Mouse (Mus musculus): ENCODE measurements around the gene H2-M10.6. TPM values are rescaled to one million over a fixed set of nuclear protein-coding genes. Genes with fewer than 3 reads are reported as not detected.
"Not testable (repeated sequence)": the region's sequence is repeated elsewhere in the genome, so short reads cannot be mapped to it uniquely, and the experiment has no call there.

Gene H2-M10.6
- polyA plus RNA-seq, 1 experiment from 2014 or later: not detected

DNA sequence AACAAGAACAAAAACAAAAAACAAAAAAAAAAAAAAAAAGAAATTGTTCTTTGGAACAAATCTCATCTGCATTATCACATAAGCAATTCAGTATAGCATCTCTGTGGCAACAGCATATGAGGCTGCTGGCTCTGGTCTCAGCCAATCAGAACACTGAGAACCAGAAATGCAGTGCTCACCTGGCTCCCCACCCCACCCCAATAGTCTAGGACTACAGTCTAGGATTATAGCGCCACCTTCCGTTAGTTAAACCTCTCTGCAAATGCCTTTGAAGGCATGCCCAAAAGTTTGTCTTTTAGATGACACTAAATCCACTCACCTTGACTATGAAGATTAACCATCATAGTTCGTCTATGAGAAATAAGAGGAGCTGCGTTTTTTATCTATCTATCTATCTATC lies 13.6 kb downstream of the H2-M10.6 start:
- H3K27ac ChIP-seq: no peak overlapping the region
- no peaks in the 10 kb centered on the region for H3K27me3 ChIP-seq
- ATAC-seq (ENCODE audit: low read depth) (peak; percentile 43; the same call in 1 of the 2 replicates), DNase-seq (no peak)
- H3K4me2 ChIP-seq: no peak overlapping the region
- WGBS (ENCODE audit: insufficient replicate concordance): 20% methylated on average over 4 of the region's 4 CpGs
- H3K36me3 ChIP-seq: no peaks in the 10 kb centered on the region
- H3K9me3 ChIP-seq (replicated peaks): no peaks in the 10 kb centered on the region
- no peak overlapping the region for H3K9ac ChIP-seq
- no peaks in the 10 kb centered on the region; the same call in 1 of the 2 replicates for H3K4me1 ChIP-seq (replicated peaks)
- H3K4me3 ChIP-seq (replicated peaks): no peak overlapping the region

DNA sequence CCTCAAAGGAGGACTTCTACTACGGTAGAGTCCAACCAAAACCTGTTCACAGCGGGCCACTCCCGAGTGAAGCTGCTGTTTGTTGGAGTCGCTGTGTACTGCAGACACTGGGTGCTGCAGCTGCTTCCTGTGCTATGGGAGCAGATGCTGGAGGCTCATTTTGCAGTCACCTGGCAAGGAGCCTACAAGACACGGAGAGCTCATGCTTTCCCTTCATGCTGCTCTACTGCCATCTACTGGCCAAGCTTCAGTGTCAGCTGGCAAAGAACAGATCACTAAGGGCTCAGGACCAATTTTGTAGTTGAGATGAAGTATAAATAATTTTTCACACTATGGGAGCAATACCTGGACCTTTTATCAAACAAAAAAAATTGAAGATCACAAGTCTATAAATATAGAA lies 14.0 kb downstream of the H2-M10.6 start:
- not testable (repeated sequence) for H3K36me3 ChIP-seq; H3K27ac ChIP-seq; H3K4me2 ChIP-seq; H3K9ac ChIP-seq; H3K9me3 ChIP-seq (replicated peaks); H3K4me3 ChIP-seq (replicated peaks); H3K4me1 ChIP-seq (replicated peaks); H3K27me3 ChIP-seq
- ATAC-seq (ENCODE audit: low read depth): peak; percentile 62
- 19% methylated on average over 5 of the region's 5 CpGs for WGBS (ENCODE audit: insufficient replicate concordance)
- peak; percentile 52 for DNase-seq

DNA sequence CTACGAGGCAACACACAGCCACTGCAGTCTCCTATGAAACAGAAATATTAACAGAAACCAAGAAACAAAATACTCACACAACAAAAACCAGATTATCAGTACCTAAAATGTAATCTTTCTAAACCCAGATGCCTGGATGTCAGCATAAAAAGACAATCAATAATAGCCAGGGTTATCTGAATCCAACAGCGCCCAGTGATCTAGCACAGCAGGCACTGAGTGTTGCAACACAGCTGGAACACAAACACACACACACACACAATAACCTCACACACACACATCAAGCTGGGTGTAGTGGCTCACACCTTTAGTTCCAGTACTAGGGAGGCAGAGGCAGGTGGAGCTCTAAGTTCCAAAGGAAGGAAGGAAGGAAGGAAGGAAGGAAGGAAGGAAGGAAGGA lies 16.5 kb downstream of the H2-M10.6 start:
- Histone ChIP-seq H3K27ac (no peak overlapping the region), H3K36me3 (no peaks in the 10 kb centered on the region), H3K27me3 (no peaks in the 10 kb centered on the region), H3K4me2 (no peak overlapping the region), H3K4me1 (replicated peaks) (no peaks in the 10 kb centered on the region; the same call in 1 of the 2 replicates), H3K9me3 (replicated peaks) (no peaks in the 10 kb centered on the region), H3K4me3 (replicated peaks) (no peak overlapping the region), H3K9ac (no peak overlapping the region)
- DNase-seq (no peak), ATAC-seq (ENCODE audit: low read depth) (peak; percentile 50; the same call in 1 of the 2 replicates)
- 40% methylated on average over 2 of the region's 2 CpGs for WGBS (ENCODE audit: insufficient replicate concordance)

DNA sequence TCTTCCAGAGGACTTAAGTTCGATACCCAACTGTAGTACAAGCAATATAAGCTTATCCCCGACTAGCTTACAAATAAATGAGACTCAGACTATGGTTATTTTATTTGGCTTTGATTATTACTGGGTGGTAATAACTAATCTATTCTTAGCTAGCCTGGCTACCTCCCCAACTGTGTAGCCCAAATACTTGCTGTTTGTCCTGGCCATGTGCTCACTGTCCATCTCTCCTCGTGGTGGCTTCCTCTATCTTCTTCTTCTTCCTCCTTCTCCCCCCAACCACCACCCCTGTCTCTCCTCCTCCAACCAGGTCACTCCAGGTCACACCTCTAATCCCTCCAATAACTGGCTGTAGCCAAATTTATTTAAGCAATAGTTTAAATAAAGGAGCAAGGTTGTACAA lies 18.5 kb downstream of the H2-M10.6 start:
- Histone ChIP-seq H3K9me3 (replicated peaks) (no peaks in the 10 kb centered on the region), H3K27ac (no peak overlapping the region), H3K4me2 (no peak overlapping the region), H3K4me1 (replicated peaks) (no peaks in the 10 kb centered on the region; the same call in 1 of the 2 replicates), H3K9ac (no peak overlapping the region), H3K27me3 (peaks cover 6% of the 10 kb centered on the region; the same call in 1 of the 2 replicates), H3K4me3 (replicated peaks) (no peak overlapping the region), H3K36me3 (no peaks in the 10 kb centered on the region)
- DNase-seq (no peak), ATAC-seq (ENCODE audit: low read depth) (no peak)
- 54% methylated on average over 3 of the region's 3 CpGs for WGBS (ENCODE audit: insufficient replicate concordance)

DNA sequence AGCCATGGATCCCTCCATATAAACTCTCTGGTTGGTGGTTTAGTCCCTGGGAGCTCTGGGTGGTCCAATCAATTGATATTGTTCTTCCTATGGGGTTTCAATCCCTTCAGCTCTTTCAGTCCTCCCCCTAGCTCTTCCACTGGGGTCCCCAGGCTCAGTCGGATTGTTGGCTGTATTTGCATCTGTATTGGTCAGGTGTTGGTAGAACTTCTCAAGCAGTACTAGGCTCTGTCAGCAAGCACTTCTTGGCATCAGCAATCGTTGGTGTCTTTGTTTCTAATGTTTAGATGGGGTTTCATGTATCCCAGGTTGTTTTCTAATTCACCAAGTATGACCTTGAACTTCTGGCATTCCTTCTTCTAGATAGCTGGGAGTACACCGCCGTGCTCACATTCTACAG lies 20.7 kb downstream of the H2-M10.6 start:
- no peak for DNase-seq
- H3K4me3 ChIP-seq (replicated peaks): no peak overlapping the region
- peaks cover 6% of the 10 kb centered on the region; the same call in 1 of the 2 replicates for H3K27me3 ChIP-seq
- WGBS (ENCODE audit: insufficient replicate concordance): 45% methylated on average over 4 of the region's 4 CpGs
- ATAC-seq (ENCODE audit: low read depth): no peak
- H3K9me3 ChIP-seq (replicated peaks): no peaks in the 10 kb centered on the region
- H3K36me3 ChIP-seq: no peaks in the 10 kb centered on the region
- H3K4me2 ChIP-seq: no peak overlapping the region
- no peak overlapping the region for H3K27ac ChIP-seq
- peaks cover 16% of the 10 kb centered on the region for H3K4me1 ChIP-seq (replicated peaks)
- no peak overlapping the region for H3K9ac ChIP-seq

DNA sequence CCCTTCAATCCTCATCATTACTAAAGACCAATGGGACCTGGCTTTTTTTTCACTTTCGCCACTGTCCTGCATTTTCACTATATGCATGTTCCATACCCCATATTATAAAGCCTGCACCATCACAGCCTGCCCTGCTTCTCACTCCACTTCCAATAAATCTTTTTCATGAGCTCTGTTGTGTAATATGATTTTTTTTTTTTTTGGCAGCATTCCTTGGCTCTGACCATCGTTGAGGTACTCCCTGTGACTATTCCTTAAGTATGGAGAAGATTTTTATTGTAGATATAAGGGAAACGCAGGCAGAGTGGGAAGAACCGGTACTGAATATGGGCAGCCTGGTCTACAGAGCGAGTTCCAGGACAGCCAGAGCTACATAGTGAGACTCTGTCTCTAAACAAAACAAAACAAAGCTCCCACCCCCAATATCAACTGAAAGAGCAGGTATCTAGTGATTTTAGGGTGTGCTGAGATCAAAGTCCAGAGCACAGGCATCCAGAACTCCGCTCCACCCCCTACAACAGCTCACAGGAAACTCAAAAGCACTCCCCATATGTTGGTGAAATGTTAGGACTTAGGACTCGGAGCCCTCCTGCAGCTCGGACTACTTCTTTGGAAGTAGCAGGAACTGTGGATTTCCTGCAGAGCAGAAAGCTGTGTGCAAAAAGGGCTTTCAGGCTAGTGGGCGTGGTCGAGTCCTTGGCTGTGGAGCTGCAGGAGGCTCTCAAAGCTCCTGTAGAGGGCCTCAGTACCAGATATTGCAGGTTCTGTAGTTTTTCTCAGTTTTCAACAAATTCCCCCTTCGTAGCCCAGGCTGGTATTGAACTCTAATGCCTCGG lies 23.8 kb downstream of the H2-M10.6 start:
- Histone ChIP-seq H3K36me3 (no peaks in the 10 kb centered on the region), H3K4me3 (replicated peaks) (peak overlapping the region; percentile 78), H3K27ac (peak overlapping the region; percentile 74), H3K4me1 (replicated peaks) (peaks cover 40% of the 10 kb centered on the region), H3K27me3 (peaks cover 18% of the 10 kb centered on the region; the same call in 1 of the 2 replicates), H3K4me2 (peak overlapping the region; percentile 87), H3K9me3 (replicated peaks) (no peaks in the 10 kb centered on the region), H3K9ac (peak overlapping the region; percentile 68)
- ATAC-seq (ENCODE audit: low read depth) (peak; percentile 8; the same call in 1 of the 2 replicates), DNase-seq (peak; percentile 64)
- 21% methylated on average over 12 of the region's 12 CpGs for WGBS (ENCODE audit: insufficient replicate concordance)

DNA sequence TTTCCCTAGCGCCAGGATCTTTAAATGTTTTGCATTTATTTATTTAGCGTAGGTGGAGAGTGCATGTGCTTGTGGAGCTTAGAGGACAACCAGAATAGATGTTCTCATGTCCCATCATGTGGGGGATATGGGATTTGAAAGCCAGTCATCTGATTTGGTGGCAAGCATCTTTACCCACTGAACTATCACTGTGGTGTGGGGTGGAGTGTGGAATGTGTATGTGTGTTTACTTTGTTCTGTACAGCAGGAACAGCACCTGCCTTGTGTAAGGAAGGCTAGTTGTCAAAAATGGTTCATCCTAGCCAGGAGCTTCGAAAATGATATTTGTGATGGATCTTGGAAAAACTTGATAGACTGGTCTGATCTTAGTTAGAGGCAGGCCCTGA lies 24.4 kb downstream of the H2-M10.6 start:
- peak overlapping the region; percentile 68 for H3K9ac ChIP-seq

DNA sequence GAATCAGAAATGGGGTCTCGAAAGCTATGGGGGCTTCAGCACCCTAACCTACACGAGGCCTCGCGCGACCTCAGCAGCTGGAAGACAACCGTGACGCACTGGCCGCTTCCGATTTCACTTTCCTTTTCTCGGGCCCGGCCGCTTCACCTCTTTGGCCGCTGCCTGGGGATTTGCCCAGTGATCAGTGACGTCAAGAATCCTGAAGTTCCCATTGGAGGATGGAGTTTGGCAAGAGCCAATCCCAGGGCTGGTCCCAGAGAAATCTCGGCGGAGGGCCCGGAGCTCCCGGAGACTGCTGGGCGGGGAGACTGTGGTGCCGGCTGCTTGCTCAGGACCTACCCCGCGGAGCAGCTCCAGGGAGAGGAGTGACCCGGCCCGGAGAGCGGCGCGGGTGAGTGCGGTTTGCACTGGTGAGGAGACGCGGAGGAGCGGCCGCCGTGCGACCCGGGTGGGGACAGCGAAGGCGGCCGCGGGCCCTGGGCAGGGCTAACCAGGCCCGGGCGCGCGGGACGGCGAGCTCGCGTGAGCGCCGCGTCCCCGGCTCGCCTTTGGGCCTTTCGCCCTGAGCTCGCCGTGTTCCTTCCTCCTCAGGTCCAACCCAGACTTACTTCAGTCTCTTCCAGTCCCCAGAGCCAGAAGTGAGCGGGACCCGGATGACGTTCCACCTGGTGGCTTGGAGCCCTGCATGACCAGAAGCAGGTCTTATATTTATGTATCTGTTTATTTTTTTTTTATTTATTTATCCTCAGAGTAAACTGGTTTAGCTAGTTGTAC lies 25.1 kb downstream of the H2-M10.6 start, which contains the start of gene Trim26:
Gene Trim26 (plus strand): TSS at position 261 of the 774 bp plus-strand sequence.
- Histone ChIP-seq H3K9me3 (replicated peaks) (no peaks in the 10 kb centered on the region), H3K27me3 (peaks cover 18% of the 10 kb centered on the region; the same call in 1 of the 2 replicates), H3K27ac (peak within 1 kb of the TSS; percentile 78), H3K9ac (peak within 1 kb of the TSS; percentile 79), H3K4me3 (replicated peaks) (peak within 1 kb of the TSS; percentile 78), H3K4me2 (peak within 1 kb of the TSS; percentile 87), H3K36me3 (no peaks in the 10 kb centered on the region), H3K4me1 (replicated peaks) (peaks cover 47% of the 10 kb centered on the region)
- ATAC-seq (ENCODE audit: low read depth): peak; percentile 98
- peak; percentile 94 for DNase-seq
- WGBS (ENCODE audit: insufficient replicate concordance): 1% methylated on average over 58 of the region's 58 CpGs

More for the DNA sequence above, 24.4 kb downstream of the H2-M10.6 start:
- ATAC-seq (ENCODE audit: low read depth) (peak; percentile 2; the same call in 1 of the 2 replicates), DNase-seq (no peak)
- Histone ChIP-seq H3K36me3 (no peaks in the 10 kb centered on the region), H3K4me1 (replicated peaks) (peaks cover 44% of the 10 kb centered on the region), H3K27me3 (peaks cover 18% of the 10 kb centered on the region; the same call in 1 of the 2 replicates), H3K9me3 (replicated peaks) (no peaks in the 10 kb centered on the region), H3K4me2 (peak overlapping the region; percentile 87), H3K4me3 (replicated peaks) (peak overlapping the region; percentile 78), H3K27ac (peak overlapping the region; percentile 74)
- WGBS (ENCODE audit: insufficient replicate concordance): 9% methylated on average over 3 of the region's 3 CpGs

DNA sequence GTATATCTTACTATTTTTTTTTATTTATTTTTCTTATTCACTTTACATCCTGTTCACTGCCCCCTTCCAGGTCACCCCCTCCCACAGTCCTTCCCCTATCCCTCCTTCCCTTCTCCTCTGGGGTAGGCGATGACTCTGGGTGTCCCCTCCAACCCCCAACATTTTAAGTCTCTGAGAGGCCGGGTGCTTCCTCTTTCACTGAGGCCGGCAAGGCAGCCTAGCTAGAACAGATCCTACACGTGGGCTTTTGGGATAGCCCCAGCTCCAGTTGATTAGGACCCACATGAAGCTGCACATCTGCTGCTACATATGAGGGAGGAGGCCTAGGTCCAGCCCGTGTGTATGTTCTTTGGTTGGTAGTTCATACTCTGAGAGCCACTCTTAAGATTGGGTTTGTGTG lies 27.0 kb downstream of the H2-M10.6 start:
- H3K9me3 ChIP-seq (replicated peaks): no peaks in the 10 kb centered on the region
- no peak overlapping the region for H3K4me3 ChIP-seq (replicated peaks)
- no peak for ATAC-seq (ENCODE audit: low read depth)
- H3K4me1 ChIP-seq (replicated peaks): peaks cover 66% of the 10 kb centered on the region
- WGBS (ENCODE audit: insufficient replicate concordance): 32% methylated on average over 5 of the region's 5 CpGs
- no peaks in the 10 kb centered on the region for H3K36me3 ChIP-seq
- no peak for DNase-seq
- peaks cover 14% of the 10 kb centered on the region; the same call in 1 of the 2 replicates for H3K27me3 ChIP-seq
- no peak overlapping the region for H3K27ac ChIP-seq
- no peak overlapping the region for H3K4me2 ChIP-seq
- no peak overlapping the region for H3K9ac ChIP-seq

DNA sequence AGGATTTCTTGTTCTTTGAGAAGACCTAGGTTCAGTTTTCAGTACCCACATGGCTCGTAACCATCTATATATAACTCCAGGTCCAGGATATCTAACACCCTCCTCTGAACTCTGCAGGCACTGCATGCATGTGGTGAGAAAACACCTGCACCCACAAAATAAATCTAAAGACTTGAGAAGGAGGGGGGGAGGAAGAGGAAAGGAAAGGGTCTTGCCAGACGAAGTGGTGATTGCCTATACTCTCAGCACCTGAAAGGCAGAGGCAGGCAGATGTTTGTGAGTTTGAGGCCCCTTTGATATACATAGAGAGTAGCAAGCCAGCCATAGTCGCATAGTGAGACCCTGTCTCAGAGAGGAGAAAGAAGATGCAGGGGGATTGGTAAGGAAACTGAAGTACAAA lies 28.0 kb downstream of the H2-M10.6 start:
- H3K27ac ChIP-seq: no peak overlapping the region
- H3K4me2 ChIP-seq: no peak overlapping the region
- 68% methylated on average over 3 of the region's 3 CpGs for WGBS (ENCODE audit: insufficient replicate concordance)
- no peak overlapping the region for H3K4me3 ChIP-seq (replicated peaks)
- H3K4me1 ChIP-seq (replicated peaks): peaks cover 75% of the 10 kb centered on the region
- H3K36me3 ChIP-seq: no peaks in the 10 kb centered on the region
- DNase-seq: no peak
- no peaks in the 10 kb centered on the region for H3K9me3 ChIP-seq (replicated peaks)
- no peak for ATAC-seq (ENCODE audit: low read depth)
- no peak overlapping the region for H3K9ac ChIP-seq
- 0 out of 2 replicates have a peak, but pooled peaks cover 12% of the 10 kb centered on the region for H3K27me3 ChIP-seq

DNA sequence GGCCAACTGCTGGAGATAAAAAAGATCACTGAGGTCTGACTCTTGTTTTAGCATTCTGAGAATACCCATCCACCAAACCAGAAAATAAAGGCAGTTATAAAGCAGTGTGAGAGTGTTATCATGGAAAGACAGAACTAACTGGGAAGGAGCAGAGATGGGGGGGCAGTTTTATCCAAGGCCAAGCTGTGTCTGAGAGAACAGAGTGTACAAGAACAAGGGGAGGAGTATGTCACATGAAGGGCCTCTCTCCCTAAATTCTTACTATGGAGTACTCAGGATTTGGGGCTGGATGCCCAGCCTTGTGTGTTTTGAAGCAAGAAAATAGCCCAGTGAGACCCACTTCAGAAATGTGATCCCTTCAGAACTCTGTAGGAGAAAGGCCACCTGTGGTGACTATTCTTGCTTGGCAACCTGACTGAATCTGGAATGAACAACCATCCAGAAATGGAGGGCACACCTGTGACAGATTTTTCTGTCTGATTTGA lies 29.0 kb downstream of the H2-M10.6 start:
- no peak for DNase-seq
- Histone ChIP-seq H3K9ac (no peak overlapping the region), H3K9me3 (replicated peaks) (no peaks in the 10 kb centered on the region), H3K36me3 (no peaks in the 10 kb centered on the region), H3K4me1 (replicated peaks) (peaks cover 82% of the 10 kb centered on the region), H3K27ac (no peak overlapping the region), H3K4me3 (replicated peaks) (no peak overlapping the region), H3K27me3 (0 out of 2 replicates have a peak, but pooled peaks cover 12% of the 10 kb centered on the region), H3K4me2 (no peak overlapping the region)
- ATAC-seq (ENCODE audit: low read depth): no peak

Data from liver, embryonic 13.5 days (tissue).